Mouse (Mus musculus): ENCODE measurements around the gene Fbxw28. TPM values are rescaled to one million over a fixed set of nuclear protein-coding genes. Genes with fewer than 3 reads are reported as not detected.
"Not testable (repeated sequence)": the region's sequence is repeated elsewhere in the genome, so short reads cannot be mapped to it uniquely, and the experiment has no call there.

The Fbxw28 gene
- not detected in 2 replicates for polyA plus RNA-seq (2016; fragmentation: Nextera tagmentation; extraction: Ambion mirVana)

DNA sequence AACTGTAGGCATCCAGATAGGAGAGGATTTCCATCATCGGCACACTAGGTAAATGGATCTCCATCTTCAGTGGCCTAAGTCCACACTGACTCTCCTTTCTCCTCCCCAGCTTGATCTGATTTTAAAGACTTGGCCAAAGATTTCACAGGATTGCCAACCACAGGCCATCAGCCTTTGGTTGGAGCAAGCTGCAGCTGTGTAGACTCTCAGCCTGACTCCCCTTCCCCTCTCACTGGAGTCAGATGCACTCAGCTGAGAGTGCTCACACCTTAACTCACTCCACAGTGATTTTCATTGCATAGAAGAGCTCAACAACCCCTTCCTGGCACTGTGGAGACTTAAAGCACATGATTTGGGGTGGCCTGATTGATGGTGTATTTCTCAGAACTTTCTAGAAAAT is at the start of gene Fbxw28:
Gene Fbxw28, minus strand, starts transcription at position 101 of the 400 bp plus-strand sequence.
- 100% methylated on average over 1 of the region's 1 CpGs for WGBS
- not testable (repeated sequence) for H3K9me3 ChIP-seq; ATAC-seq (ENCODE audit: insufficient number of reproducible peaks, insufficient read depth, low FRiP score, low TSS enrichment); H3K9ac ChIP-seq; H3K4me1 ChIP-seq; H3K4me2 ChIP-seq (replicated peaks); H3K27ac ChIP-seq; H3K27me3 ChIP-seq; H3K4me3 ChIP-seq; H3K36me3 ChIP-seq

DNA sequence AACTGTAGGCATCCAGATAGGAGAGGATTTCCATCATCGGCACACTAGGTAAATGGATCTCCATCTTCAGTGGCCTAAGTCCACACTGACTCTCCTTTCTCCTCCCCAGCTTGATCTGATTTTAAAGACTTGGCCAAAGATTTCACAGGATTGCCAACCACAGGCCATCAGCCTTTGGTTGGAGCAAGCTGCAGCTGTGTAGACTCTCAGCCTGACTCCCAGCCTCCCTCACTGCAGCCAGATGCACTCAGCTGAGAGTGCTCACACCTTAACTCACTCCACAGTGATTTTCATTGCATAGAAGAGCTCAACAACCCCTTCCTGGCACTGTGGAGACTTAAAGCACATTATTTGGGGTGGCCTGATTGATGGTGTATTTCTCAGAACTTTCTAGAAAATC is 51.9 kb downstream of the Fbxw28 start, which contains the start of gene Fbxw14:
Gene Fbxw14, minus strand, starts transcription at position 101 of the 400 bp plus-strand sequence.
- not testable (repeated sequence) for H3K4me2 ChIP-seq (replicated peaks); H3K36me3 ChIP-seq; H3K4me1 ChIP-seq; H3K27me3 ChIP-seq; H3K27ac ChIP-seq; H3K4me3 ChIP-seq; H3K9me3 ChIP-seq; H3K9ac ChIP-seq; ATAC-seq (ENCODE audit: insufficient number of reproducible peaks, insufficient read depth, low FRiP score, low TSS enrichment)
- WGBS, result 100% methylated on average over 1 of the region's 1 CpGs

Other genes starting within 250 kb of the Fbxw28 start
- 18.3 and 23.0 TPM in 2 replicates for gene Plxnb1, start 244.3 kb downstream of the Fbxw28 start, polyA plus RNA-seq (2016; fragmentation: Nextera tagmentation; extraction: Ambion mirVana)
- gene Fbxw21, start 177.6 kb downstream of the Fbxw28 start, polyA plus RNA-seq (2016; fragmentation: Nextera tagmentation; extraction: Ambion mirVana), result not detected in 2 replicates
- gene Fbxw13, start 143.7 kb downstream of the Fbxw28 start, polyA plus RNA-seq (2016; fragmentation: Nextera tagmentation; extraction: Ambion mirVana), result not detected in 2 replicates
- gene Fbxw20, start 104.9 kb downstream of the Fbxw28 start, polyA plus RNA-seq (2016; fragmentation: Nextera tagmentation; extraction: Ambion mirVana), result not detected in 2 replicates
- gene Fbxw14, start 52.0 kb downstream of the Fbxw28 start, polyA plus RNA-seq (2016; fragmentation: Nextera tagmentation; extraction: Ambion mirVana), result not detected in 2 replicates
- gene Fbxw22, start 64.6 kb upstream of the Fbxw28 start, polyA plus RNA-seq (2016; fragmentation: Nextera tagmentation; extraction: Ambion mirVana), result not detected in 2 replicates
- gene Fbxw16, start 109.5 kb upstream of the Fbxw28 start, polyA plus RNA-seq (2016; fragmentation: Nextera tagmentation; extraction: Ambion mirVana), result not detected in 2 replicates
- not detected in 2 replicates for gene Fbxw19, start 156.2 kb upstream of the Fbxw28 start, polyA plus RNA-seq (2016; fragmentation: Nextera tagmentation; extraction: Ambion mirVana)
- gene Fbxw15, start 228.6 kb upstream of the Fbxw28 start, polyA plus RNA-seq (2016; fragmentation: Nextera tagmentation; extraction: Ambion mirVana), result not detected in 2 replicates

Data from embryonic facial prominence, embryonic 12.5 days (tissue).